In the genomic region with DNA sequence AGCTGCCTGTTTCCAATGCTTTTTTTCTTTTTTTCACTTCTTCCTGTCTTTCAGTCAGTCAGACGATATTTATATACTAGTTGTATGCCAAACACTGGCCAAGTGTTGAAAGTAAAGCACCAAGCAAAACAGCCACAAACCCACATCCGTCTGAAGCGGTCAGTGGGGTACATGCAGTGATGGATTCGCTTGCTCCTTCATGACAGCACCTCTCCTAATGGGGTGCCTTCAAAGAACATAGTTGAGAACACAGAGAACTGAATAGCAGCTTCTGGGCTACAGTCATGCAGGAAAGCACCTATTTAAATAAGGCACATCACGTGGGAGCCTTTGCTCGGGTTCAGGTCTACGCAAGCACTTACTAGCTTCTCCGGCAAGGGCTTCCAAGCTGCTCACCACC, we compare ENCODE assay signal across 14 mouse cellular contexts.
"Had no signal": no experiment of that assay in that cellular context is flagged by ENCODE, and none has a peak within 500 bp of the region (broad histone marks: within the 10 kb centered on the region; RNA-seq: fewer than 3 reads in every experiment).

No protein-coding gene starts in this region.

- H3K36me3 ChIP-seq: limb, embryonic 13.5 days; liver, embryonic 15.5 days; neural tube, embryonic 12.5 days; stomach, embryonic 15.5 days had no signal

- ATAC-seq: lung, postnatal 0 days; midbrain, embryonic 16.5 days had no signal

- H3K4me1 ChIP-seq: liver, embryonic 15.5 days; neural tube, embryonic 12.5 days had no signal

- H3K4me2 ChIP-seq: limb, embryonic 13.5 days; liver, embryonic 15.5 days; neural tube, embryonic 12.5 days; stomach, embryonic 15.5 days had no signal

- H3K9me3 ChIP-seq: limb, embryonic 13.5 days; liver, embryonic 15.5 days; midbrain, embryonic 10.5 days; neural tube, embryonic 12.5 days; stomach, embryonic 15.5 days had no signal

- H3K4me3 ChIP-seq: limb, embryonic 13.5 days; liver, embryonic 15.5 days; midbrain, embryonic 10.5 days; neural tube, embryonic 12.5 days; stomach, embryonic 15.5 days had no signal

- H3K27ac ChIP-seq: limb, embryonic 13.5 days; liver, embryonic 15.5 days; midbrain, embryonic 10.5 days; neural tube, embryonic 12.5 days; stomach, embryonic 15.5 days had no signal

- H3K9ac ChIP-seq: limb, embryonic 13.5 days; liver, embryonic 15.5 days; neural tube, embryonic 12.5 days; stomach, embryonic 15.5 days had no signal

- DNase-seq: kidney, adult 8-10 months; kidney, postnatal 36 days; left cerebral cortex, postnatal 4 days; lung, adult 2 months; lung, postnatal 36 days; thymus, adult 2 months; thymus, postnatal 4 days had no signal

- H3K27me3 ChIP-seq: limb, embryonic 13.5 days; liver, embryonic 15.5 days; neural tube, embryonic 12.5 days; stomach, embryonic 15.5 days had no signal
